Mouse (Mus musculus) embryonic facial prominence, embryonic 10.5 days (tissue): ENCODE data around the gene Nav2. TPM values are rescaled to one million over a fixed set of nuclear protein-coding genes. Genes with fewer than 3 reads are reported as not detected.

Experiments
- DNase-seq: peaks from one replicate; pipeline ENCODE4 v3.0.0-alpha.2; 2017; ENCODE audit warnings: low spot score
- H3K27ac ChIP-seq: fragments of 300-500 bp; sonication (generic); replicated peaks from 2 replicates; pipeline ENCODE4 v1.5.1; 2016; ENCODE audit warnings: mild to moderate bottlenecking
- H3K27me3 ChIP-seq: fragments of 300-500 bp; sonication (generic); replicated peaks from 2 replicates; pipeline ENCODE4 v1.6.1; 2016; ENCODE audit warnings: low read depth, mild to moderate bottlenecking; ENCODE audit not compliant: poor library complexity, severe bottlenecking
- H3K36me3 ChIP-seq: fragments of 300-500 bp; sonication (generic); replicated peaks from 2 replicates; pipeline ENCODE4 v1.6.1; 2016; ENCODE audit warnings: mild to moderate bottlenecking, moderate library complexity
- H3K4me1 ChIP-seq: fragments of 300-500 bp; sonication (generic); 2 replicates; pipeline ENCODE4 v1.6.1; 2016
- H3K4me3 ChIP-seq: fragments of 300-500 bp; sonication (generic); 2 replicates; pipeline ENCODE4 v1.5.1; 2016; ENCODE audit warnings: mild to moderate bottlenecking, moderate library complexity
- H3K9me3 ChIP-seq: fragments of 300-500 bp; sonication (generic); 2 replicates; pipeline ENCODE4 v1.6.1; 2016; ENCODE audit warnings: mild to moderate bottlenecking
- WGBS: fragments of 180-500 bp; shearing (Covaris S2); methylation state at CpG from one replicate; pipeline ENCODE4 v1.1.7; 2016; 5-methylcytosine and 5-hydroxymethylcytosine counted together
- polyA plus RNA-seq: library from polyadenylated mRNA; unstranded; fragments of >200 nt; fragmentation: Nextera tagmentation; extraction: Ambion mirVana; gene quantifications from 2 replicates; pipeline ENCODE4 v1.2.1, GENCODE M21; 2016

Gene Nav2
- polyA plus RNA-seq, 1 experiment from 2014 or later, result 11.5 TPM

- Histone ChIP-seq H3K36me3 (no peaks in the 10 kb centered on the region), H3K27me3 (peaks cover 33% of the 10 kb centered on the region), H3K27ac (no peak overlapping the region), H3K4me1 (peaks cover 35% of the 10 kb centered on the region), H3K9me3 (no peaks in the 10 kb centered on the region), H3K4me3 (no peak overlapping the region)
- 67% methylated on average over 5 of the region's 5 CpGs for WGBS
- DNase-seq, result no peak
Observed at GRCm38 (mm10) chr7:48996829-48997228, 88.3 kb downstream of the Nav2 start.

GRCm38 (mm10) chr7:48998097-48998496 lies 89.6 kb downstream of the Nav2 start:
- WGBS, result 92% methylated on average over 8 of the region's 8 CpGs
- Histone ChIP-seq H3K27me3 (peaks cover 27% of the 10 kb centered on the region), H3K4me1 (peaks cover 28% of the 10 kb centered on the region), H3K9me3 (no peaks in the 10 kb centered on the region), H3K36me3 (no peaks in the 10 kb centered on the region), H3K4me3 (no peak overlapping the region), H3K27ac (peak overlapping the region; percentile 44)
- DNase-seq, result no peak

- DNase-seq, result no peak
- H3K4me3 ChIP-seq, result no peak overlapping the region
- H3K36me3 ChIP-seq, result no peaks in the 10 kb centered on the region
- peaks cover 28% of the 10 kb centered on the region for H3K4me1 ChIP-seq
- WGBS, result 81% methylated on average over 10 of the region's 10 CpGs
- peaks cover 27% of the 10 kb centered on the region for H3K27me3 ChIP-seq
- H3K27ac ChIP-seq, result peak overlapping the region; percentile 44; the same call in 1 of the 2 replicates
- no peaks in the 10 kb centered on the region for H3K9me3 ChIP-seq
Observed at GRCm38 (mm10) chr7:48998595-48998994, 90.1 kb downstream of the Nav2 start.

GRCm38 (mm10) chr7:49000816-49001215 lies 92.3 kb downstream of the Nav2 start:
- H3K27me3 ChIP-seq, result peaks cover 21% of the 10 kb centered on the region
- WGBS, result 82% methylated on average over 3 of the region's 3 CpGs
- peaks cover 9% of the 10 kb centered on the region for H3K4me1 ChIP-seq
- no peak overlapping the region for H3K27ac ChIP-seq
- no peaks in the 10 kb centered on the region for H3K9me3 ChIP-seq
- DNase-seq, result no peak
- no peaks in the 10 kb centered on the region for H3K36me3 ChIP-seq
- no peak overlapping the region for H3K4me3 ChIP-seq

- Histone ChIP-seq H3K4me3 (no peak overlapping the region), H3K27me3 (peaks cover 10% of the 10 kb centered on the region; the same call in 1 of the 2 replicates), H3K4me1 (peaks cover 14% of the 10 kb centered on the region), H3K9me3 (no peaks in the 10 kb centered on the region), H3K36me3 (no peaks in the 10 kb centered on the region), H3K27ac (no peak overlapping the region)
- WGBS, result 73% methylated on average over 5 of the region's 5 CpGs
- no peak for DNase-seq
Observed at GRCm38 (mm10) chr7:49004402-49004801, 95.9 kb downstream of the Nav2 start.

- Histone ChIP-seq H3K27ac (0 out of 2 replicates have a peak overlapping the region, but pooled peaks have one; percentile 30), H3K4me3 (no peak overlapping the region), H3K4me1 (peaks cover 11% of the 10 kb centered on the region), H3K36me3 (no peaks in the 10 kb centered on the region), H3K27me3 (0 out of 2 replicates have a peak, but pooled peaks cover 4% of the 10 kb centered on the region), H3K9me3 (no peaks in the 10 kb centered on the region)
- DNase-seq, result no peak
- 66% methylated on average over 7 of the region's 7 CpGs for WGBS
Observed at GRCm38 (mm10) chr7:49006886-49007285, 98.4 kb downstream of the Nav2 start.

GRCm38 (mm10) chr7:49010739-49011138 lies 102.2 kb downstream of the Nav2 start:
- no peak overlapping the region for H3K4me3 ChIP-seq
- H3K4me1 ChIP-seq, result peaks cover 11% of the 10 kb centered on the region
- H3K36me3 ChIP-seq, result no peaks in the 10 kb centered on the region
- DNase-seq, result no peak
- no peak overlapping the region for H3K27ac ChIP-seq
- H3K9me3 ChIP-seq, result no peaks in the 10 kb centered on the region
- H3K27me3 ChIP-seq, result no peaks in the 10 kb centered on the region
- WGBS, result 93% methylated on average over 6 of the region's 6 CpGs

GRCm38 (mm10) chr7:49012027-49012426 lies 103.5 kb downstream of the Nav2 start:
- Histone ChIP-seq H3K27ac (no peak overlapping the region), H3K4me3 (no peak overlapping the region), H3K9me3 (no peaks in the 10 kb centered on the region), H3K36me3 (no peaks in the 10 kb centered on the region), H3K4me1 (peaks cover 12% of the 10 kb centered on the region), H3K27me3 (no peaks in the 10 kb centered on the region; the same call in 1 of the 2 replicates)
- no peak for DNase-seq
- 52% methylated on average over 1 of the region's 1 CpGs for WGBS

- no peaks in the 10 kb centered on the region; the same call in none of the 2 replicates for H3K27me3 ChIP-seq
- no peak overlapping the region for H3K4me3 ChIP-seq
- H3K9me3 ChIP-seq, result no peaks in the 10 kb centered on the region
- 91% methylated on average over 10 of the region's 10 CpGs for WGBS
- H3K27ac ChIP-seq, result no peak overlapping the region
- DNase-seq, result no peak
- peaks cover 12% of the 10 kb centered on the region for H3K4me1 ChIP-seq
- no peaks in the 10 kb centered on the region for H3K36me3 ChIP-seq
Observed at GRCm38 (mm10) chr7:49014480-49014879, 106.0 kb downstream of the Nav2 start.

GRCm38 (mm10) chr7:49015297-49015696 lies 106.8 kb downstream of the Nav2 start:
- no peaks in the 10 kb centered on the region for H3K36me3 ChIP-seq
- H3K27me3 ChIP-seq, result no peaks in the 10 kb centered on the region; the same call in none of the 2 replicates
- H3K4me3 ChIP-seq, result no peak overlapping the region
- H3K9me3 ChIP-seq, result no peaks in the 10 kb centered on the region
- no peak overlapping the region for H3K27ac ChIP-seq
- peaks cover 12% of the 10 kb centered on the region for H3K4me1 ChIP-seq
- DNase-seq, result no peak
- WGBS, result 93% methylated on average over 6 of the region's 6 CpGs

GRCm38 (mm10) chr7:49016088-49016487 lies 107.6 kb downstream of the Nav2 start:
- H3K27ac ChIP-seq, result no peak overlapping the region
- WGBS, result 67% methylated on average over 2 of the region's 2 CpGs
- H3K36me3 ChIP-seq, result no peaks in the 10 kb centered on the region
- peaks cover 12% of the 10 kb centered on the region for H3K4me1 ChIP-seq
- no peaks in the 10 kb centered on the region for H3K9me3 ChIP-seq
- no peaks in the 10 kb centered on the region; the same call in none of the 2 replicates for H3K27me3 ChIP-seq
- no peak for DNase-seq
- H3K4me3 ChIP-seq, result no peak overlapping the region

- Histone ChIP-seq H3K9me3 (no peaks in the 10 kb centered on the region), H3K27me3 (no peaks in the 10 kb centered on the region; the same call in none of the 2 replicates), H3K36me3 (no peaks in the 10 kb centered on the region), H3K4me1 (peaks cover 12% of the 10 kb centered on the region), H3K27ac (no peak overlapping the region), H3K4me3 (no peak overlapping the region)
- DNase-seq, result no peak
- WGBS, result 87% methylated on average over 5 of the region's 5 CpGs
Observed at GRCm38 (mm10) chr7:49017794-49018193, 109.3 kb downstream of the Nav2 start.

- H3K27ac ChIP-seq, result no peak overlapping the region
- no peaks in the 10 kb centered on the region; the same call in none of the 2 replicates for H3K27me3 ChIP-seq
- peaks cover 12% of the 10 kb centered on the region for H3K4me1 ChIP-seq
- DNase-seq, result no peak
- H3K36me3 ChIP-seq, result no peaks in the 10 kb centered on the region
- WGBS, result 79% methylated on average over 7 of the region's 7 CpGs
- no peaks in the 10 kb centered on the region for H3K9me3 ChIP-seq
- no peak overlapping the region for H3K4me3 ChIP-seq
Observed at GRCm38 (mm10) chr7:49018478-49018914, 110.0 kb downstream of the Nav2 start.
